Mouse (Mus musculus): ENCODE results near the gene Ubash3a.
A peak's percentile ranks its signal among the peaks of the same experiment; 100 is the strongest.

Gene Ubash3a

GRCm38 (mm10) chr17:31280269-31280668, 72.6 kb downstream of the Ubash3a start:
- DNase-seq (ENCODE audit: low spot score in 2 of 2) = no peak

GRCm38 (mm10) chr17:31281830-31282686, 74.4 kb downstream of the Ubash3a start:
- DNase-seq (ENCODE audit: low spot score in 2 of 2) = no peak

- no peak for DNase-seq (ENCODE audit: low spot score in 2 of 2)
Measured at GRCm38 (mm10) chr17:31282687-31283053, 75.0 kb downstream of the Ubash3a start.

GRCm38 (mm10) chr17:31285867-31286266, 78.2 kb downstream of the Ubash3a start:
- DNase-seq (ENCODE audit: low spot score in 2 of 2) = no peak

GRCm38 (mm10) chr17:31286492-31286891, 78.8 kb downstream of the Ubash3a start, which contains the start of gene Slc37a1:
TSS of gene Slc37a1 (plus strand) at chr17:31286792.
- no peak for DNase-seq (ENCODE audit: low spot score in 2 of 2)

- no peak for DNase-seq (ENCODE audit: low spot score in 2 of 2)
Measured at GRCm38 (mm10) chr17:31287216-31287615, 79.5 kb downstream of the Ubash3a start.

GRCm38 (mm10) chr17:31288999-31289726, 81.5 kb downstream of the Ubash3a start:
- no peak for DNase-seq (ENCODE audit: low spot score in 2 of 2)

GRCm38 (mm10) chr17:31290311-31290710, 82.6 kb downstream of the Ubash3a start:
- no peak for DNase-seq (ENCODE audit: low spot score in 2 of 2)

- no peak for DNase-seq (ENCODE audit: low spot score in 2 of 2)
Measured at GRCm38 (mm10) chr17:31290859-31291258, 83.2 kb downstream of the Ubash3a start.

- no peak for DNase-seq (ENCODE audit: low spot score in 2 of 2)
Measured at GRCm38 (mm10) chr17:31294363-31295214, 86.9 kb downstream of the Ubash3a start.

- DNase-seq (ENCODE audit: low spot score in 2 of 2) = no peak
Measured at GRCm38 (mm10) chr17:31295215-31295891, 87.7 kb downstream of the Ubash3a start.

GRCm38 (mm10) chr17:31295892-31296781, 88.5 kb downstream of the Ubash3a start:
- DNase-seq (ENCODE audit: low spot score in 2 of 2) = peak; percentile 76 to 85
